Mouse (Mus musculus) small intestine, adult 2 months (tissue): ENCODE data around the gene Rin3.

ENCODE experiments used
- CTCF ChIP-seq: fragments of 200-500 bp; IDR thresholded peaks from 2 replicates; pipeline ENCODE4 v1.5.1; 2012; ENCODE audit warnings: low read depth, mild to moderate bottlenecking, control low read depth, inconsistent platforms, low read length, moderate library complexity, mixed read lengths; ENCODE audit not compliant: insufficient replicate concordance, insufficient read length; ENCODE audit errors: extremely low read depth
- POLR2A ChIP-seq: fragments of 200-500 bp; IDR thresholded peaks from 2 replicates; pipeline ENCODE4 v1.6.1; 2012; ENCODE audit warnings: low read depth, mild to moderate bottlenecking, control low read depth, inconsistent platforms, low read length, moderate library complexity

DNA sequence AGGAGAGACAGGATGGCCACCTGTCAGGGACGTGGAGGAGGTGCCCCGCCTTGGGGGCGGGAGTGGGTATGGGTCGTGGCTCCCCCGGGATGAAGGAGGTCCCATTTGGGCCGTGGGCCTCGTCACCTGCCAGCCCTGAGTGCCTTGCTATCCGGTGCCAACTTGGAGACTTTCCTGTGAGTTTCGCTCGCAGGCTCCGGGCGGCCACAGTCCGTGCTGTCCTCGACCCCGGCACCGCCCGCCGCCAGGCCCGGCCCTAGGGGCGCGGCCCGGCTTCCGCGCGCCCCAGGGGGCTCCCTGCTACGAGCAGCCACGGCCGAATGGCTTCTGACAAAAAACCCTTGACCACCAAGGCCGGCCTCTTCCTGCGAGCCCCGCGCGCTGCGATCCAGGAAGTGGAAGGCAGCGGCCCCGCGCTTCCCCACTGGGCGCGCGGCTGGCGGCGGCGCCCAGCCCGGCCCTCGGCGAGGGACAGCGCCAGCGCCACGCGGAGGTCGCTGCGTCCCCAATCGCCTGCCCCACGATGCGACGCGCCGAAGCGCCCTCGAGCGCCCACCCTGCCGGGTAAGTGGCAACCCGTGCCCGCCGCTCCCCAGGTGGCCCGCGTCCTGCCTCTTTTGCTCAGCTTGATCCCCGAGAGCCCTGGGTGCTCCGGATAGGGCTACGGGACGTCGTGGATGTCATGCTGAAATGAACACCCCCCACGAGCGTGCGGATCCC is at the start of gene Rin3:
- TF ChIP-seq POLR2A (peak; percentile 44), CTCF (no peak)
